Mouse (Mus musculus): ENCODE results near the gene Gm4737. TPM values are rescaled to one million over a fixed set of nuclear protein-coding genes. Genes with fewer than 3 reads are reported as not detected.
"Not testable (repeated sequence)": the region's sequence is repeated elsewhere in the genome, so short reads cannot be mapped to it uniquely, and the experiment has no call there.

Gene Gm4737
- polyA plus RNA-seq (2015; fragmentation: Nextera tagmentation; extraction: Ambion mirVana) = 1.7 and 5.3 TPM in 2 replicates

DNA sequence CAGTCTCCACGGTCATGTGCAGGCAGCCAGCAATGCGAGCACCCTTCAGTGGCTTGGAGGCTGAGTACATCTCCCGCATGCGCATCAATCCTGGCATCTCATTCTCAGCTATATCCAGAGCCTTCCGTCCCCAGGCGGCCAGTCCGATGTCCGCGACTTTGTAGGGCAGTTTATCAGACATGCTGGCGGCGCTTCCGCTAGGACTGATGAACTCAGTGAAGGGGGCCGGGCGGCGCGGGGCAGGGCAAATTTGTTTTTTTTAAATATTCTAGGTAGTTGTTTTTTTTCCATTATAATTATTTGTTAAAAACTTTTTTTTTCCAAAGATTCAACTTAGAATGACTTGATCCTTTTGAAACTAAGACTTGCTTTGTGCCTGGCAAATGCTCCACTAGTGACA, at the start of gene Gm4737:
Gene Gm4737, minus strand, starts transcription at position 246 of the 400 bp plus-strand sequence.
- not testable (repeated sequence) for H3K4me3 ChIP-seq (ENCODE audit: low read length); H3K4me2 ChIP-seq (ENCODE audit: low read depth, low read length); ATAC-seq (replicated peaks; ENCODE audit: extremely low read depth, insufficient read depth, low FRiP score); H3K27me3 ChIP-seq (ENCODE audit: control insufficient read depth, insufficient read depth, low read length); H3K9me3 ChIP-seq (replicated peaks; ENCODE audit: control insufficient read depth, low read length); H3K9ac ChIP-seq (ENCODE audit: low read length); H3K4me1 ChIP-seq (ENCODE audit: control insufficient read depth, insufficient read depth, low read length); H3K27ac ChIP-seq (ENCODE audit: low read length); H3K36me3 ChIP-seq (ENCODE audit: control insufficient read depth, insufficient read depth)
- WGBS = 97% methylated on average over 8 of the region's 16 CpGs

- Histone ChIP-seq H3K9ac (ENCODE audit: low read length) (no peak overlapping the region), H3K4me2 (ENCODE audit: low read depth, low read length) (no peak overlapping the region), H3K27ac (ENCODE audit: low read length) (no peak overlapping the region), H3K27me3 (ENCODE audit: control insufficient read depth, insufficient read depth, low read length) (no peaks in the 10 kb centered on the region), H3K4me1 (ENCODE audit: control insufficient read depth, insufficient read depth, low read length) (no peaks in the 10 kb centered on the region), H3K4me3 (ENCODE audit: low read length) (no peak overlapping the region), H3K36me3 (ENCODE audit: control insufficient read depth, insufficient read depth) (no peaks in the 10 kb centered on the region), H3K9me3 (replicated peaks; ENCODE audit: control insufficient read depth, low read length) (no peaks in the 10 kb centered on the region)
- ATAC-seq (replicated peaks; ENCODE audit: extremely low read depth, insufficient read depth, low FRiP score) = no peak
- 81% methylated on average over 5 of the region's 5 CpGs for WGBS
These were observed 40.9 kb upstream of the Gm4737 start for GRCm38 (mm10) chr16:46195792-46196191.

- Histone ChIP-seq H3K4me1 (ENCODE audit: control insufficient read depth, insufficient read depth, low read length) (no peaks in the 10 kb centered on the region), H3K27me3 (ENCODE audit: control insufficient read depth, insufficient read depth, low read length) (no peaks in the 10 kb centered on the region), H3K9ac (ENCODE audit: low read length) (no peak overlapping the region), H3K27ac (ENCODE audit: low read length) (no peak overlapping the region), H3K9me3 (replicated peaks; ENCODE audit: control insufficient read depth, low read length) (no peaks in the 10 kb centered on the region), H3K4me3 (ENCODE audit: low read length) (no peak overlapping the region), H3K36me3 (ENCODE audit: control insufficient read depth, insufficient read depth) (no peaks in the 10 kb centered on the region), H3K4me2 (ENCODE audit: low read depth, low read length) (no peak overlapping the region)
- WGBS = 83% methylated on average over 5 of the region's 5 CpGs
- ATAC-seq (replicated peaks; ENCODE audit: extremely low read depth, insufficient read depth, low FRiP score) = no peak
These were observed 28.2 kb upstream of the Gm4737 start for GRCm38 (mm10) chr16:46183096-46183495.

DNA sequence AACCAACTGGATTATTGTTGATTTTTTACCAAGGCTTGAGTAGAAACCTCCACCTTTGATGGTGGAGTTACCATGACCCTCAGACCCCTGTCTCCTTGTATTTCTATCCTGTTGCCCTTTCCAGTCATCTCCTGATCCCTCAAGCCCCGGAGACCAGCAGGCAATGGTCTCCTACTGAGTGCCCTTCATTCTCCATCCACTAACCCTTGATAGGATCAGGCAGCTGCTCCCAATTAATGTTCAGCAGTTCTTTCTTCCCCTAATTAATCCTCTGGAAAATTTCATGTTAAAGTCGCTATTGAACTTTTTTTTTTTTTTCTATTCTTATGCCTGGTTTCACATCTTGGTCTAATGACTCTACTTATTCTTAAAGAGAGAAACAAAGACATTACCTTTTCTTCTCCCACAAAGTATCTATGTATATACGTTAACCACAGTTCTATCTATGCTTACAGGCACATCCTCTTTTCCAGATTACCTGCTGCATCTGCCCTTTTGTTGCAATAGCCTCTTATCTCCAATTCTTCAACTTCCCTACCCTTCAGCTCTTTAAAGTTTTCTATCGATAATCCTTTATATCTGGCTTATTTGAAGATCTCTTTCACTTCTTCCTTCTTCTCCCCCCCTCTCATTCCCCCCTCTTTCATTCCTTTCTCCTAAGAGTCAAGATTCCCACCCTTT, 23.4 kb upstream of the Gm4737 start:
- Histone ChIP-seq H3K4me1 (ENCODE audit: control insufficient read depth, insufficient read depth, low read length) (peaks cover 3% of the 10 kb centered on the region), H3K4me3 (ENCODE audit: low read length) (no peak overlapping the region), H3K27me3 (ENCODE audit: control insufficient read depth, insufficient read depth, low read length) (no peaks in the 10 kb centered on the region), H3K4me2 (ENCODE audit: low read depth, low read length) (no peak overlapping the region), H3K27ac (ENCODE audit: low read length) (no peak overlapping the region), H3K9ac (ENCODE audit: low read length) (no peak overlapping the region), H3K9me3 (replicated peaks; ENCODE audit: control insufficient read depth, low read length) (no peaks in the 10 kb centered on the region), H3K36me3 (ENCODE audit: control insufficient read depth, insufficient read depth) (no peaks in the 10 kb centered on the region)
- ATAC-seq (replicated peaks; ENCODE audit: extremely low read depth, insufficient read depth, low FRiP score) = no peak
- 58% methylated on average over 4 of the region's 4 CpGs for WGBS

DNA sequence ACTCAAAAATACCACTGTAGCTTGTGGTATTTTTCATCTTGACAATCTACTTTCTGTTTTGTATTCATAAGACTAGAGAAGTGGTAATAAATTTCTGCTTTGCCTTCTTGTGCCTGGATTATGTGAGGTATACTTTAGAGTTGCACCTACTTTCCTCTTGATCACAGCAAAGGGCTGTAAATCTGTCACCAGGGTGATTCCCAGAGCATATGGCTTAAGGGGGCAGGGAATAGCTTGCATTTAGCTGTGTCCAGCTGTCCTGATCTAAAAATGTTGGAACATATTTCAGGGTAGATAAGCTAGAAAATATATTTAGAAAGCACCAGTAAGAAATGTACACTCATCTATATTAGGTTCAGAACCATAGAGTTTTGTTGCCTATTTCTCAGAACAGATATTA, 18.2 kb upstream of the Gm4737 start:
- Histone ChIP-seq H3K9me3 (replicated peaks; ENCODE audit: control insufficient read depth, low read length) (no peaks in the 10 kb centered on the region), H3K36me3 (ENCODE audit: control insufficient read depth, insufficient read depth) (no peaks in the 10 kb centered on the region), H3K27me3 (ENCODE audit: control insufficient read depth, insufficient read depth, low read length) (no peaks in the 10 kb centered on the region), H3K4me3 (ENCODE audit: low read length) (no peak overlapping the region), H3K4me1 (ENCODE audit: control insufficient read depth, insufficient read depth, low read length) (peaks cover 3% of the 10 kb centered on the region), H3K27ac (ENCODE audit: low read length) (no peak overlapping the region), H3K9ac (ENCODE audit: low read length) (no peak overlapping the region), H3K4me2 (ENCODE audit: low read depth, low read length) (no peak overlapping the region)
- no peak for ATAC-seq (replicated peaks; ENCODE audit: extremely low read depth, insufficient read depth, low FRiP score)

GRCm38 (mm10) chr16:46166971-46167370, 12.1 kb upstream of the Gm4737 start:
- 0 out of 2 replicates have a peak, but pooled peaks cover 2% of the 10 kb centered on the region for H3K4me1 ChIP-seq (ENCODE audit: control insufficient read depth, insufficient read depth, low read length)
- H3K27ac ChIP-seq (ENCODE audit: low read length) = no peak overlapping the region
- 58% methylated on average over 3 of the region's 3 CpGs for WGBS
- no peaks in the 10 kb centered on the region for H3K9me3 ChIP-seq (replicated peaks; ENCODE audit: control insufficient read depth, low read length)
- no peak for ATAC-seq (replicated peaks; ENCODE audit: extremely low read depth, insufficient read depth, low FRiP score)
- H3K4me3 ChIP-seq (ENCODE audit: low read length) = no peak overlapping the region
- H3K27me3 ChIP-seq (ENCODE audit: control insufficient read depth, insufficient read depth, low read length) = no peaks in the 10 kb centered on the region
- H3K9ac ChIP-seq (ENCODE audit: low read length) = no peak overlapping the region
- H3K36me3 ChIP-seq (ENCODE audit: control insufficient read depth, insufficient read depth) = no peaks in the 10 kb centered on the region
- H3K4me2 ChIP-seq (ENCODE audit: low read depth, low read length) = no peak overlapping the region

DNA sequence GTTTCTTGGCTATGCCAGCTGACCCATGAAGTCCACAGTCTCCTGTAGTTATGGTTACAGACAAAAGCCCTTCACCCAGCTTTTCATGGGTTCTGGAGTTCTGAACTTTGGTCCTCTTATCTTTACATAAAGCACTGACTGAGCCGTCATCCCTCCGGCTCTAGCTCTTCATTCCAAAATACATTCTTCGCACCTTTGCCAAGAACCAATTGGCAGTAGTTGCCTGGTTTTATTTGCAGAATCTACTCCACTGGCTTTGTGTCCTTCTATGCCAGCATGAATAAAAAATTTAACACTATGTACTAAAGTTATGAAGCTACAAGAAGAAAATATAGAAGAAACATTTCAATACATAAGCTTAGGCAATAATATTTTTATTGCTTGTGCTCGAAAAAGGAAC, 10.4 kb upstream of the Gm4737 start:
- Histone ChIP-seq H3K9me3 (replicated peaks; ENCODE audit: control insufficient read depth, low read length) (no peaks in the 10 kb centered on the region), H3K4me2 (ENCODE audit: low read depth, low read length) (no peak overlapping the region), H3K4me1 (ENCODE audit: control insufficient read depth, insufficient read depth, low read length) (0 out of 2 replicates have a peak, but pooled peaks cover 2% of the 10 kb centered on the region), H3K27ac (ENCODE audit: low read length) (no peak overlapping the region), H3K36me3 (ENCODE audit: control insufficient read depth, insufficient read depth) (no peaks in the 10 kb centered on the region), H3K27me3 (ENCODE audit: control insufficient read depth, insufficient read depth, low read length) (no peaks in the 10 kb centered on the region), H3K9ac (ENCODE audit: low read length) (no peak overlapping the region), H3K4me3 (ENCODE audit: low read length) (no peak overlapping the region)
- no peak for ATAC-seq (replicated peaks; ENCODE audit: extremely low read depth, insufficient read depth, low FRiP score)
- WGBS = 48% methylated on average over 4 of the region's 4 CpGs

DNA sequence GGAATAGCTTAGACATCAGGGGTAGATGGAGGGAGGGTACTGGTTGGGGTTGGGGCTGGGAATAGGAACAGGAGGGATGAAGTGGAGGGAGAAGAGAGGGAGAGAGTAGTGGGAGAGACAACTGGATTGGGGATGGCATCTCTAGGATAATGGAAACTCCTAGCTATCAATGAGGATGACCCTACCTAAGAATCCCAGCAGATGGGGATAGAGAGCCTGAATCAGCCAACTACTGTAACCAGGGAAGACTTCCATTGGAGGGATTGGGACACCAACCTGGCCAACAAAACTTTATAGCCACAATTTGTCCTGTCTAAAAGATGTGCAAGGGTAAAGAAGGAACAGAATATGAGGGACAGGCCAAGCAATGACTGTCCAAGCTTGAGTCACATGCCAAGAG, 3.7 kb downstream of the Gm4737 start:
- no peak overlapping the region for H3K27ac ChIP-seq (ENCODE audit: low read length)
- no peaks in the 10 kb centered on the region for H3K9me3 ChIP-seq (replicated peaks; ENCODE audit: control insufficient read depth, low read length)
- H3K4me3 ChIP-seq (ENCODE audit: low read length) = no peak overlapping the region
- no peak overlapping the region for H3K4me2 ChIP-seq (ENCODE audit: low read depth, low read length)
- H3K9ac ChIP-seq (ENCODE audit: low read length) = no peak overlapping the region
- H3K27me3 ChIP-seq (ENCODE audit: control insufficient read depth, insufficient read depth, low read length) = no peaks in the 10 kb centered on the region
- H3K36me3 ChIP-seq (ENCODE audit: control insufficient read depth, insufficient read depth) = no peaks in the 10 kb centered on the region
- peaks cover 4% of the 10 kb centered on the region for H3K4me1 ChIP-seq (ENCODE audit: control insufficient read depth, insufficient read depth, low read length)
- no peak for ATAC-seq (replicated peaks; ENCODE audit: extremely low read depth, insufficient read depth, low FRiP score)

DNA sequence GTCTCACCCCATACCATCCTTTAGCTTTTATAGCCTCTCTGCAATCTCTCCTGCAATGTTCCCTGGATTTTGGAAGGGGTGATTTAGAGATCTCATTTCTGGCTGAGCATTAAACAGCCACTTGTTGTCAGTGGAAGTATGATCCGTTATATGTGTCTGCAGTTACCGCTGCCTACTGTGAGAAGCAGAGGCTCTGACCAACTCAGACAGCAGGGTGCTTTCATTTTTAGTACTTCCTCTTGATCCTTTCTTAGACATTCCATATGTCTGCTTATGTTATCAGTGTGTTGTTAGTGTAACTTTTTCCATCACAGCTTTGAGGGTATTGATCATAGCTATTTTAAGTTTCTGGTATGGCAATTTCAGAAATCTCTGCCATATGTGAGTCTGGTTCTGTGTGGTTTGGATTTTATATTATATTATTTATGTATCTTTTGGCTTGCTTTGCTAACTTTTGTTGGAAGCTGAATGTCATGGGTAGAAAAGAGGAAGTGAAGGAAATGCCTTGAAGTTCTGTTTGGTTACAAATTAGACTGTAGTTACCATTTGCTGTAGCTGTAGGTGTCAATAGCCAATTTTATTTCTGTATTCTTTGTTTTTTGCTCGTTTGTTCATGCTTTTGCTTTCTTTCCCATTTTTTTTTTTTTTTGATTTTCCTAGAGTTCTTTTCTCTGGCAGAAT, 6.1 kb downstream of the Gm4737 start:
- ATAC-seq (replicated peaks; ENCODE audit: extremely low read depth, insufficient read depth, low FRiP score) = no peak

More for the DNA sequence above, 6.1 kb downstream of the Gm4737 start:
- no peak overlapping the region for H3K9ac ChIP-seq (ENCODE audit: low read length)
- 56% methylated on average over 3 of the region's 3 CpGs for WGBS
- no peak overlapping the region for H3K27ac ChIP-seq (ENCODE audit: low read length)
- H3K4me1 ChIP-seq (ENCODE audit: control insufficient read depth, insufficient read depth, low read length) = peaks cover 4% of the 10 kb centered on the region
- no peaks in the 10 kb centered on the region for H3K9me3 ChIP-seq (replicated peaks; ENCODE audit: control insufficient read depth, low read length)
- H3K4me3 ChIP-seq (ENCODE audit: low read length) = no peak overlapping the region
- no peaks in the 10 kb centered on the region for H3K36me3 ChIP-seq (ENCODE audit: control insufficient read depth, insufficient read depth)
- no peaks in the 10 kb centered on the region for H3K27me3 ChIP-seq (ENCODE audit: control insufficient read depth, insufficient read depth, low read length)
- no peak overlapping the region for H3K4me2 ChIP-seq (ENCODE audit: low read depth, low read length)
